Mouse (Mus musculus) adrenal gland, postnatal 10 days (tissue): ENCODE results near the gene Mss51. TPM values are rescaled to one million over a fixed set of nuclear protein-coding genes. Genes with fewer than 3 reads are reported as not detected.

Experiments used
- DNase-seq: peaks from one replicate; pipeline ENCODE4 v3.0.0; 2021; ENCODE audit warnings: mixed read lengths
- total RNA-seq, 2 experiments: library from RNA; stranded (reverse); gene quantifications; 2 replicates each; pipeline ENCODE4 v1.2.3; 2021

The Mss51 gene
- total RNA-seq, 2 experiments from 2014 or later = 2.3 to 3.0 TPM

- peak; percentile 87 for DNase-seq
Measured at GRCm38 (mm10) chr14:20451765-20452331, 44.9 kb downstream of the Mss51 start, which contains the start of gene Cfap70. Cfap70 (minus strand) TSS chr14:20452226.

- no peak for DNase-seq
Measured at GRCm38 (mm10) chr14:20451302-20451701, 45.4 kb downstream of the Mss51 start.

GRCm38 (mm10) chr14:20447209-20447608 lies 49.5 kb downstream of the Mss51 start:
- DNase-seq = peak; percentile 24

- DNase-seq = peak; percentile 9
Measured at GRCm38 (mm10) chr14:20442252-20442651, 54.4 kb downstream of the Mss51 start.

- no peak for DNase-seq
Measured at GRCm38 (mm10) chr14:20436976-20437375, 59.7 kb downstream of the Mss51 start.

Other genes with a start within 250 kb of the Mss51 start
- not detected for gene Kcnk16, start 227.7 kb downstream of the Mss51 start, total RNA-seq
- 10 to 100 TPM; 43.4 to 52.3 TPM for gene Nudt13, start 202.2 kb downstream of the Mss51 start, total RNA-seq
- gene Ecd, start 148.8 kb downstream of the Mss51 start, total RNA-seq = 10 to 100 TPM; 38.8 to 42.3 TPM
- 10 to 100 TPM; 29.3 to 35.3 TPM for gene Fam149b, start 148.7 kb downstream of the Mss51 start, total RNA-seq
- 10 to 100 TPM; 33.7 to 36.6 TPM for gene Dnajc9, start 108.0 kb downstream of the Mss51 start, total RNA-seq
- gene Mrps16, start 103.3 kb downstream of the Mss51 start, total RNA-seq = 100 to 1,000 TPM in 1 of 2 experiments, 10 to 100 TPM in 1; 93.8 to 101 TPM
- gene Cfap70, start 44.7 kb downstream of the Mss51 start, total RNA-seq = 1 to 10 TPM; 1.9 to 2.7 TPM
- 10 to 100 TPM; 60.7 to 67.2 TPM for gene Anxa7, start 16.8 kb downstream of the Mss51 start, total RNA-seq
- gene Ppp3cb, start 49.7 kb upstream of the Mss51 start, total RNA-seq = 10 to 100 TPM; 65.9 to 86.4 TPM
- gene Usp54, start 144.2 kb upstream of the Mss51 start, total RNA-seq = 10 to 100 TPM; 12.6 to 13.1 TPM
- 10 to 100 TPM; 27.5 to 61.9 TPM for gene Myoz1, start 159.6 kb upstream of the Mss51 start, total RNA-seq
- 10 to 100 TPM in 1 of 2 experiments, 1 to 10 TPM in 1; 5.8 to 14.5 TPM for gene Synpo2l, start 171.5 kb upstream of the Mss51 start, total RNA-seq
- gene Sec24c, start 177.4 kb upstream of the Mss51 start, total RNA-seq = 100 to 1,000 TPM; 120 to 130 TPM
- gene Fut11, start 198.1 kb upstream of the Mss51 start, total RNA-seq = 10 to 100 TPM; 16.3 to 18.6 TPM
- gene Chchd1, start 206.1 kb upstream of the Mss51 start, total RNA-seq = 10 to 100 TPM; 91.8 to 96.3 TPM
- 100 to 1,000 TPM in 1 of 2 experiments, 10 to 100 TPM in 1; 83.7 to 104 TPM for gene Zswim8, start 210.7 kb upstream of the Mss51 start, total RNA-seq
- gene Ndst2, start 237.7 kb upstream of the Mss51 start, total RNA-seq = 10 to 100 TPM; 24.1 to 32.7 TPM